Mouse (Mus musculus): Measurements from ENCODE around the gene Kat6b. TPM values are rescaled to one million over a fixed set of nuclear protein-coding genes. Genes with fewer than 3 reads are reported as not detected.
A peak's percentile ranks its signal among the peaks of the same experiment; 100 is the strongest.

The Kat6b gene
- polyA plus RNA-seq, 1 experiment from 2014 or later = 12.0 TPM

GRCm38 (mm10) chr14:21567293-21567984 lies 86.2 kb downstream of the Kat6b start:
- Histone ChIP-seq H3K27ac (no peak overlapping the region), H3K9me3 (no peaks in the 10 kb centered on the region), H3K4me2 (no peak overlapping the region), H3K4me1 (peaks cover 16% of the 10 kb centered on the region), H3K4me3 (no peak overlapping the region), H3K36me3 (no peaks in the 10 kb centered on the region), H3K9ac (no peak overlapping the region), H3K27me3 (no peaks in the 10 kb centered on the region)
- no peak for ATAC-seq (ENCODE audit: borderline replicate concordance, extremely low read depth, low FRiP score, low TSS enrichment)
- 91% methylated on average over 7 of the region's 7 CpGs for WGBS

GRCm38 (mm10) chr14:21568821-21569220 lies 87.6 kb downstream of the Kat6b start:
- Histone ChIP-seq H3K9ac (no peak overlapping the region), H3K27me3 (no peaks in the 10 kb centered on the region), H3K4me3 (no peak overlapping the region), H3K4me2 (no peak overlapping the region), H3K36me3 (no peaks in the 10 kb centered on the region), H3K9me3 (no peaks in the 10 kb centered on the region), H3K27ac (no peak overlapping the region), H3K4me1 (peaks cover 12% of the 10 kb centered on the region; the same call in 1 of the 2 replicates)
- WGBS = 83% methylated on average over 7 of the region's 7 CpGs
- ATAC-seq (ENCODE audit: borderline replicate concordance, extremely low read depth, low FRiP score, low TSS enrichment) = no peak

- WGBS = 63% methylated on average over 8 of the region's 8 CpGs
- H3K36me3 ChIP-seq = no peaks in the 10 kb centered on the region
- H3K4me2 ChIP-seq = no peak overlapping the region
- H3K4me1 ChIP-seq = peaks cover 3% of the 10 kb centered on the region; the same call in 1 of the 2 replicates
- H3K27ac ChIP-seq = no peak overlapping the region
- no peak overlapping the region for H3K9ac ChIP-seq
- no peak for ATAC-seq (ENCODE audit: borderline replicate concordance, extremely low read depth, low FRiP score, low TSS enrichment)
- no peaks in the 10 kb centered on the region for H3K9me3 ChIP-seq
- H3K27me3 ChIP-seq = no peaks in the 10 kb centered on the region
- H3K4me3 ChIP-seq = no peak overlapping the region
These were observed 93.6 kb downstream of the Kat6b start for GRCm38 (mm10) chr14:21574686-21575309.

- WGBS = 49% methylated on average over 8 of the region's 8 CpGs
- Histone ChIP-seq H3K36me3 (no peaks in the 10 kb centered on the region), H3K9me3 (no peaks in the 10 kb centered on the region), H3K27ac (no peak overlapping the region), H3K4me1 (peaks cover 16% of the 10 kb centered on the region), H3K4me2 (no peak overlapping the region), H3K9ac (no peak overlapping the region), H3K27me3 (no peaks in the 10 kb centered on the region), H3K4me3 (no peak overlapping the region)
- 0 out of 2 replicates have a peak, but pooled peaks have one; percentile 19 for ATAC-seq (ENCODE audit: borderline replicate concordance, extremely low read depth, low FRiP score, low TSS enrichment)
These were observed 95.6 kb downstream of the Kat6b start for GRCm38 (mm10) chr14:21576867-21577266.

- peaks cover 46% of the 10 kb centered on the region for H3K4me1 ChIP-seq
These were observed 100.0 kb downstream of the Kat6b start for GRCm38 (mm10) chr14:21581198-21581597.

GRCm38 (mm10) chr14:21582301-21582700 lies 101.1 kb downstream of the Kat6b start:
- H3K27me3 ChIP-seq = no peaks in the 10 kb centered on the region
- H3K4me3 ChIP-seq = no peak overlapping the region
- ATAC-seq (ENCODE audit: borderline replicate concordance, extremely low read depth, low FRiP score, low TSS enrichment) = no peak
- no peak overlapping the region for H3K4me2 ChIP-seq
- H3K9ac ChIP-seq = no peak overlapping the region
- WGBS = 93% methylated on average over 3 of the region's 3 CpGs
- H3K4me1 ChIP-seq = peaks cover 54% of the 10 kb centered on the region
- H3K9me3 ChIP-seq = no peaks in the 10 kb centered on the region
- H3K36me3 ChIP-seq = no peaks in the 10 kb centered on the region
- no peak overlapping the region for H3K27ac ChIP-seq

More at GRCm38 (mm10) chr14:21581198-21581597, 100.0 kb downstream of the Kat6b start:
- WGBS = 9% methylated on average over 4 of the region's 4 CpGs
- H3K9me3 ChIP-seq = no peaks in the 10 kb centered on the region
- no peak for ATAC-seq (ENCODE audit: borderline replicate concordance, extremely low read depth, low FRiP score, low TSS enrichment)
- no peak overlapping the region for H3K4me2 ChIP-seq
- no peaks in the 10 kb centered on the region for H3K27me3 ChIP-seq
- no peak overlapping the region for H3K9ac ChIP-seq
- no peak overlapping the region for H3K27ac ChIP-seq
- H3K36me3 ChIP-seq = no peaks in the 10 kb centered on the region
- no peak overlapping the region for H3K4me3 ChIP-seq

GRCm38 (mm10) chr14:21583051-21583450 lies 101.8 kb downstream of the Kat6b start:
- no peaks in the 10 kb centered on the region for H3K9me3 ChIP-seq
- no peak overlapping the region for H3K4me2 ChIP-seq
- H3K27me3 ChIP-seq = no peaks in the 10 kb centered on the region
- no peak overlapping the region for H3K9ac ChIP-seq
- H3K4me3 ChIP-seq = no peak overlapping the region
- no peaks in the 10 kb centered on the region for H3K36me3 ChIP-seq
- 82% methylated on average over 6 of the region's 6 CpGs for WGBS
- H3K27ac ChIP-seq = no peak overlapping the region
- H3K4me1 ChIP-seq = peaks cover 54% of the 10 kb centered on the region
- ATAC-seq (ENCODE audit: borderline replicate concordance, extremely low read depth, low FRiP score, low TSS enrichment) = no peak

- Histone ChIP-seq H3K4me2 (no peak overlapping the region), H3K9me3 (no peaks in the 10 kb centered on the region), H3K9ac (no peak overlapping the region), H3K27ac (no peak overlapping the region), H3K27me3 (no peaks in the 10 kb centered on the region), H3K4me3 (no peak overlapping the region), H3K36me3 (no peaks in the 10 kb centered on the region), H3K4me1 (peaks cover 54% of the 10 kb centered on the region)
- WGBS = 66% methylated on average over 5 of the region's 5 CpGs
- no peak for ATAC-seq (ENCODE audit: borderline replicate concordance, extremely low read depth, low FRiP score, low TSS enrichment)
These were observed 102.6 kb downstream of the Kat6b start for GRCm38 (mm10) chr14:21583868-21584267.

- 24% methylated on average over 6 of the region's 6 CpGs for WGBS
- ATAC-seq (ENCODE audit: borderline replicate concordance, extremely low read depth, low FRiP score, low TSS enrichment) = no peak
- H3K36me3 ChIP-seq = no peaks in the 10 kb centered on the region
- no peaks in the 10 kb centered on the region for H3K27me3 ChIP-seq
- peaks cover 54% of the 10 kb centered on the region for H3K4me1 ChIP-seq
- H3K4me2 ChIP-seq = no peak overlapping the region
- H3K4me3 ChIP-seq = no peak overlapping the region
- H3K9me3 ChIP-seq = no peaks in the 10 kb centered on the region
- peak overlapping the region; percentile 29; the same call in 1 of the 2 replicates for H3K27ac ChIP-seq
- no peak overlapping the region for H3K9ac ChIP-seq
These were observed 103.4 kb downstream of the Kat6b start for GRCm38 (mm10) chr14:21584468-21585135.

GRCm38 (mm10) chr14:21585491-21586251 lies 104.4 kb downstream of the Kat6b start:
- Histone ChIP-seq H3K36me3 (no peaks in the 10 kb centered on the region), H3K4me2 (no peak overlapping the region; the same call in 1 of the 2 replicates), H3K27me3 (no peaks in the 10 kb centered on the region), H3K4me1 (peaks cover 51% of the 10 kb centered on the region), H3K9me3 (no peaks in the 10 kb centered on the region), H3K9ac (no peak overlapping the region), H3K4me3 (no peak overlapping the region), H3K27ac (peak overlapping the region; percentile 29)
- 20% methylated on average over 8 of the region's 8 CpGs for WGBS
- no peak for ATAC-seq (ENCODE audit: borderline replicate concordance, extremely low read depth, low FRiP score, low TSS enrichment)

- H3K4me2 ChIP-seq = no peak overlapping the region
- no peaks in the 10 kb centered on the region for H3K27me3 ChIP-seq
- ATAC-seq (ENCODE audit: borderline replicate concordance, extremely low read depth, low FRiP score, low TSS enrichment) = no peak
- no peaks in the 10 kb centered on the region for H3K9me3 ChIP-seq
- H3K27ac ChIP-seq = 0 out of 2 replicates have a peak overlapping the region, but pooled peaks have one; percentile 24
- no peaks in the 10 kb centered on the region for H3K36me3 ChIP-seq
- no peak overlapping the region for H3K9ac ChIP-seq
- peaks cover 43% of the 10 kb centered on the region for H3K4me1 ChIP-seq
- 31% methylated on average over 4 of the region's 4 CpGs for WGBS
- no peak overlapping the region for H3K4me3 ChIP-seq
These were observed 105.4 kb downstream of the Kat6b start for GRCm38 (mm10) chr14:21586481-21587118.

Data from lung, embryonic 15.5 days (tissue).